Mouse (Mus musculus): Measurements from ENCODE around the gene Ntsr2. TPM values are rescaled to one million over a fixed set of nuclear protein-coding genes. Genes with fewer than 3 reads are reported as not detected.

Gene Ntsr2
- total RNA-seq, 2 experiments from 2014 or later: 151 to 171 TPM

Other genes starting within 250 kb of the Ntsr2 start
- 10 to 100 TPM; 18.1 to 18.3 TPM for gene Lpin1, start 42.4 kb upstream of the Ntsr2 start, total RNA-seq (2021)
- gene Greb1, start 147.5 kb downstream of the Ntsr2 start, total RNA-seq (2021): 1 to 10 TPM in 1 of 2 experiments, under 1 TPM in 1; 0.71 to 1.3 TPM
- 10 to 100 TPM; 29.8 to 37.2 TPM for gene E2f6, start 157.6 kb downstream of the Ntsr2 start, total RNA-seq (2021)
- 100 to 1,000 TPM; 133 to 146 TPM for gene Rock2, start 241.5 kb downstream of the Ntsr2 start, total RNA-seq (2021)

Data from left cerebral cortex, postnatal 25 days (tissue).